Mouse (Mus musculus): ENCODE data around the gene Vwa8.

Vwa8 gene

DNA sequence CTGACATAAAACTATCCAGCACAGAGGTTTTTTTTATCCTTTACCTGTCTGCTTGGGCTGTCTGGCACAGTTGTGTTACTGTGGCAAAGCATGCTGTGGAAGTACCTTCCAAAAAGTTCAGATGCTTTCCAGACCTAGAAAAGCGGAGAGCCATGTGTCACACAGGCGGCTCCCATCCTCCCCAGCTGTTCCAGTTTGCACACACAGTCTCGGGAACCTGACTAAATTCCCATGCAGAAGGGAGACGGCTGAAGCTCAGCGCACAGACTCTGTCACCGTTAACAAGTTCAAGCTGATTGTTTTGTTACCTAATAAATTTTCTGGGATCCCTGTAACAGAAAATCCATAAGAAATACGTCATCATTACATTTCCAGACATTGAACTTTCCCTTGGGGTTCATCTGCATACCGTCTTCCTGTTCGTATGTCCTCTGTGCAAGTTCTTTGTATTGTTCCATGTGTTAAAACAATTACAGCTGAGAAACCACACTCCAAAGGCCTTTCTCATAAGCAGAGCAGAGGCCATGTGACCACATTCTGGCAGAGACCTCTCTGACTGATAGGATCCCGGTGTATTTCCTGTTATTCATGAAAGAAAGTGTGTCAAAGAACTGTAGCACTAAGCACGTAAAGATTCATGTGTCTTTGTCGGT is 331.4 kb downstream of the Vwa8 start:
- DNase-seq (ENCODE audit: low read depth, low spot score), result peak; percentile 61

DNA sequence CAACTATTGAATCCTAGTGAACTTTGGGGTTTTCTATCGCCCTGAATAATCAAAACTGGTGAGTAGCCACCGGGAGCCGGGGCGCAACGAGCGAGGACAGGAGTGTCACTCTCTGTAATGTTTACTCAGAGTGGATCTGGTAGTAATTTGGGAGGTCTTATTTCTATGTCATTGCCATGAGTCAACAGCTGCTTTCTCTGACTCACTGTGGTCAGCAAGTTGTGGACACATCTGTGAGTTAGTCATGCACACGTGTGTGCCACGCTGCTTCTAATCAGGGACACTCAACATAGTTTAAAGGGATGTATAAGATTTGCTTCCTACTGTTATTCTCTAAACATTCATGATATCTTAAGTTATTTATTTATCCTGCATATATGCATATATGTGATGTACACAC is 332.9 kb downstream of the Vwa8 start:
- DNase-seq (ENCODE audit: low read depth, low spot score), result no peak

DNA sequence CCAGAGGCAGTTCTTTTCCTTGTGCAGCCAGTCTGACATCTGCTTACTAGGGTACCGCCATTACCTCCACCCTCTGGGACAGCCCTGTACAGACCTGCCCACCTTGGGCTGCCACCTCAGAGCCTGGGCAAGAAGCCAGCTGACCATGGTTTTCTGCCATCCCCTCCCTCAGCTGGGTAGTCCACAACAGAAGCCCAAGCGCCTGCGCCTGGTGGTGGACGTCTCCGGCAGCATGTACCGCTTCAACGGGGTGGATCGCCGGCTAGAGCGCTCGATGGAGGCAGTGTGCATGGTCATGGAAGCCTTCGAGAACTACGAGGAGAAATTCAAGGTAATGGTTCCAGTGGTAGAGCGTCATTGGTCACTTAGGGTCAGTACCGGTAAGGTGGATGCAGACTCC is 333.9 kb downstream of the Vwa8 start:
- DNase-seq (ENCODE audit: low read depth, low spot score), result no peak

DNA sequence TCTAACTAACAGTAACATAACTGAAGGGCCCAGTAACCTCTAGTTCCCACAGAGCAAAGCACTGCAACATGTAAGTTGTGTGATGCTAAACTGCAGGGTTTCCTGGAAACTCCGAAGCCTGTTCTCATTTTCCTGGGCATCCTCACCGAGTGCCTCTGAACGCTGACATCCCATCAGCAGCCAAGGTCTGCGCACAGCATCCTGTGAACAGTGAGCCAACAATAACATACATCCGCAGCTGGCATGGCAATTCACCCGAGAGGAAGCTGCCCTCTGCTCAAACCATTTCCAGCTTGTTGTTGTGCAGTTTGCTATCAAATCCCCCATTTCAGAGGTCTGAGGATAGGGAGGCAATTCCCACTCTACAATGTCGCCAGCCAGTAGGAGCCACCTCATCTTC is 334.4 kb downstream of the Vwa8 start:
- no peak for DNase-seq (ENCODE audit: low read depth, low spot score)

DNA sequence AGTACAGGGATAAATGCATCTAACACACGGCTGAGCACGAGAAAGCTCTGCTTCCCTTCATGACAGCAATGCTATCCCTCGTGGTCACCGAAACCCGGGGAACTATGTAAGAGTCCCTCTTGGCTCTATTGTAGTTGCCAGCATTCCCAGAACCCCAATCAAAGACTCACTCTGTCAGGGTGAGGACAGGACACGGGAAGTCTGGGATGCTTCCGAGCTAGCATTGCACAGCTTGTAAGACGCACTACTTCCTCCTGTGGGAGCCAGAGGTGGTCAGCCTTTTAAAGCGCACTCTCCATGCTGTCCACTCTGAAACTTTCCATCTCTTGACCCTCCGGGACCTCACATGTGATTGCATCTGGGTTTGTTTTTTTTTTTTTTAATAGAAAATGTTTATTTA is 335.2 kb downstream of the Vwa8 start:
- DNase-seq (ENCODE audit: low read depth, low spot score), result no peak

DNA sequence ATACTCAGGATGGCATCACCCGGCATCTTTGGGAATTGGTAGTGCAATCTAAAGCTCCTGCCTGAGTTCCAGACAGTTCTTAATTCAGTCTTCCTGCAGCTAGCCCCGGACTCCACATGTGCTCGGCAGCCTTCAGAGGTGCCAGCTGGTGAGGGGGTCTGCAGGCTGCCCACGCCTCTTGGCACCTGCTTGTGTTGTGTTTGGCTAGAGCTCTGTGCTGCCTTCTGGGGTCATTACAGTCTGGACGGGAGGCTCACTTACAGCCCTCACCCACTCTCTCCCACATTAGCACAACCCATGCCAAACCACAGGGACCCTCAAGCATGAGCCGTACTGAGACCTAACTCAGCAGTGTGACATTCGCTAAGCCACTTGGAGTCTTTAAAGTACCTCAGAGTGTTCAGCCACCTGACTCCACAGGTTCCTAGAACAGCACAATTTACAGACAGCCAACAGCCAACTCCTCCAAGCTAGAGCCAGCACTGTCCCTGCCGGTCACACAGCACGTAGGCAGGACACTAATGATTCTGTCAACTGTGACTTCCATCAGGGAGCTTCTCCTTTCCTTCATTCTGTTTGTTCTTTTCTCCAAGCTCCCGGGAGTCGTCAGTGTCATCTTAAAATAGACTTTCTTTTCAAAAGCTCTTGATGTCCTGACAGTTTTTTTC is 336.3 kb downstream of the Vwa8 start:
- DNase-seq (ENCODE audit: low read depth, low spot score), result no peak

DNA sequence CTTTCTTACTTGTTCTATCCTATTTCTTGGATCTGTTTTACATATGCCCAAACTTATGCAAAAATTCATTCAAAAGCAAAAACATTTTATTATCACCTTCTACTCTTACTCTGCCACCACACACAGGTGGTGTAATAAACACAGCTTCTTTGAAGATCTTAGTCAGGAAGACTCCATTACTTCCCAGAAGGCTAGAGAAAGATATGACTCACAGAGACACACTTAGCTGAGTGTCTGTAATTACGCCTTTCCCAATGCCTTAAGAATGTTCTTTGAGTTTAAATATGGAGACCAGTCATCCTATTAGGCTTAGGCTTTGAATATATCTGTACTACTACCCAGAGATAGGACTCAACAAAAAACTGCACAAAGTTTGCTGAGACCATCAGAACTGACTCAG is 338.1 kb downstream of the Vwa8 start:
- DNase-seq (ENCODE audit: low read depth, low spot score), result no peak

DNA sequence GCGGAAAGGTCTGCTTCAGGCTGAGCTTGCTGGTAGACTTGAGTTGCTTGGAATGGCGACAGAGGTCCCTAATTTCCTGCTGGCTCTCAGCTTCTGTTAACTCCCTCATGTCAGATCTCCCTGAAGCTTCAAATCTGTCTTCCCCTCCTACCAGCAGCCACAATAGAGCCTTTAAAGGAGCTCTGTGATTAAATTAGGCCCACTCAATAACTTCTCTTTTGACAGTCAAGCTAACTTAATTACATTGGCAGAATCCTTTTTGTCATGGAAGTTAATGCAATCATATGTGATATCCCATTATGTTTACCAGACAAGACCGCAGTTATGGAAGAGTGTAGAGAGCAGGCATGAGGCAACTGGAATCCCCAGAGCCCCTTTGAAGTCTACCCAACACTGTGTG is 347.9 kb downstream of the Vwa8 start:
- DNase-seq (ENCODE audit: low read depth, low spot score), result no peak

DNA sequence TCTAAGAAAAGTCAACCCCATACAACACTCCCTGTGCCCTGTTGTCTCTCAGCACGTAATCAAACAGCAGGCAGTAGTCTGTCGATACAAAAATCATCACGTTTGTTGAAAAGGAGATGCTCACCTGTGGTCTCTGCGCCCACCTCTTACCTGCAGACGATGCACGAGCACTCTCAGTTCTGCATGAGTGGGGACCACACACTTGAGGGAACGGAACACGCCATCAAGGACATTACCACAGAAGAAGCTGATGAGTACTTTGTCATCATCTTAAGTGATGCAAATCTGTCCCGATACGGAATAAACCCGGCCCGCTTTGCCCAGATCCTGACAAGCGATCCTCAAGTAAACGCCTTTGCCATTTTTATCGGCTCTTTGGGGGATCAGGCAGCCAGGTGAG is 349.2 kb downstream of the Vwa8 start:
- no peak for DNase-seq (ENCODE audit: low read depth, low spot score)

DNA sequence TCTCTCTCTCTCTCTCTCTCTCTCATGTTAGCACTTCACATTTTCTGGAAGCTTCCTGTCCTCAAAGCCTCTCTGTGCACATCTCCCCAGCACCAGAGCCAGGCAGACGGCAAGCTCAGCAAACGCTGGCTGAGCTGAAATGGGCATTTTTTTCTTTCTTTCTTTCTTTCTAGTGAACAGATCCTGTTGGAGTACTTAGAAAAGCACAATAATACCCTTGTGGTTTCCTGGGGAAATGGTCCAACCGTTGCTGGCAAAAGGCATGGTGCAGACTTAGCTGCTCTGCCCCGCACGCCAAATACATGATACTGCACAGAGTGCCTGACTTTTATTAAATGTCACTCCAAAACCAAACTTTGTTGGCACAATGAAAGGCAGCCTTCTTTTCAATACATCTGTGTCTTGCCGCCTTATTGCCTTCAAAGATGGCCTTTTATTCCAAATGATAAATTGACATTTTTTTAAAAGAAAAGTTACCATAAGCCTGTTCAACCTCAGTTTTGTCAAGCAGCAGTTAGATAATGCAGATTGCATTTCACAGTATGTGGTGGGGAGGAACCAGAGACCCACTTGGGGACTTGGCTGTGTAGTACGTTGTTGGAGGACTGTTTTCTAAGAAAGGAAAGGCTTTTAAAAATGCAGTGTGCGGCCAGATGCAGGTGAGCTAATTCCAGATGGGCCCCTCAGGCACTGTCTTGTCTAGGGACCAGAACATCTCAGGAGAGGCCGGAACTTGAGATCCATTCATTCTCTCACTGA is 351.5 kb downstream of the Vwa8 start:
- no peak for DNase-seq (ENCODE audit: low read depth, low spot score)

DNA sequence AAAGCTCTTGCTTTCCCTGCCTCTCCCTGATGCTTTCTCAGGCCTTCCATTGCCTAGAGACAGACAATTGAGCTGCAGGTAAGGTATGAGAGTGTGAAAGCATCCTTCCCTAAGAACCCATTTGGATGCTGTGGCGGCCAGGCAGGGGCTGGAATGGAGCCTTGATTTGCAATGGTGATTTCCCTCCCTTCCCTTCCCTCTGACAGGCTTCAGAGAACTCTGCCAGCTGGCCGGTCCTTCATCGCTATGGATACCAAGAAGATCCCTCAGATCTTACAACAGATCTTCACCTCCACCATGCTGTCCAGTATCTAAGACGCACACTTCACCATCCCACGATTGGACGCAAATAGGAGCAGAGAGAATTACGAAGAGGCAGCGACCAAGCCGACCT is 352.0 kb downstream of the Vwa8 start:
- no peak for DNase-seq (ENCODE audit: low read depth, low spot score)

DNA sequence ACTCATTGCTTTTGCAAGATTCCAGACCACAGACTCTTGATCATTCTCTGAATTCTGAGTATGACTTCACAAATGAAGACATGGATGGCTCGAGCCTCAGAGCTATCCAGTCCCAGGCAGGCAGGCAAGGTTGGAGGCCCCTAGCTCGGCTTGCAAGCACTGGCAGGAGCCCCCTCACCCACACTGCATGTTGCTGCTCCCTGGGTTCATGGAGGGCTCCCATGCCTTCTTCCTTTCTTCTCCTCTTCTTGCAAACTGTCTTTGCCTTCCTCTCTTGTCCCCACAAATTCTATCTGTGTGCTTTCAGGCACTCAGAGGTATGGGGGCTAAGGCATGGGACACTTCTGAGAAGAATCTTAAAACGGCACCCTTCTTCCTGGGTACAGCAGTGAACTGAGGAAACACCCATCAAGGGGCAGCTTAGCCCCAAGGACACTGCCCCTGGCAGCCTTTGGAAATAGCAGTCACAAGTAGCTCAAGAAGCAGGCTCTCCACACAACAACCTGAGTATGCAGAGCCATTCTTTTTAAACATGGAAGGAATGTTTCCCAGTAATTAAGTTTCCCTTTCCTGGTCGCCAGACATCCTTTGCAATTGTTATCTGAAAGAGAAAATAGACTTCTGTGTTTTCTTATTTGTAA is 354.0 kb downstream of the Vwa8 start:
- DNase-seq (ENCODE audit: low read depth, low spot score), result no peak

DNA sequence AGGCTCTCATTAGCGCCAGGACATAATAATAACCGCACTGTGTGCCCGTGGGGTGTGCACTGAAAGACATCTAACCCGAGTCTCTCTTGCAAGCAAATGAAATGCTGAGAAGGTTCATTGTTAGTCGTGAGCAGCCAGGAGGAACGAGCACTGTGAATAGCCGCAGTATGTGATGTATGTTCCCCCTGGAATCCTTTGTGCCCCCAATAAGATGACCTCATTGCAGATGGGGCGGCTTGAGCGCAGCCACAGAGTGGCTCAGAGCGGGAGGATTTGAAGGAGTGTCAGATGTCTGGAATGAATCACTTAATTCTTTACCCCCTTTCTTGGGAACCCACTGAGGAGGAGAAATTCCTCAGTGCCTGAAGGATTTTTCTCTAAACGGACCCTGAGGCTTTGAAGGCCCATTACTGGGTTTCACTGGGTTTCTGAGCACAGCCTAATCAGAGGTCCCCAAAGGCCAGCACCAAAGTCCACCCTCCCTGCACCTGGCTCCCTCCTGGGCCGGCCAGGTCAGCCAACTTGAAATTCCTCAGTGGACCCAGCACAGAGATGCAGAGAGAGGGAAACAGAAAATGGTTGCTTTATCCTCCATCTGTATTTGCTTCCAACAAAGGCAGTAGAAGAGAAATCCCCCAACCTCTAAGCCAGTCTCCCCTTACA is 354.8 kb downstream of the Vwa8 start:
- no peak for DNase-seq (ENCODE audit: low read depth, low spot score)

DNA sequence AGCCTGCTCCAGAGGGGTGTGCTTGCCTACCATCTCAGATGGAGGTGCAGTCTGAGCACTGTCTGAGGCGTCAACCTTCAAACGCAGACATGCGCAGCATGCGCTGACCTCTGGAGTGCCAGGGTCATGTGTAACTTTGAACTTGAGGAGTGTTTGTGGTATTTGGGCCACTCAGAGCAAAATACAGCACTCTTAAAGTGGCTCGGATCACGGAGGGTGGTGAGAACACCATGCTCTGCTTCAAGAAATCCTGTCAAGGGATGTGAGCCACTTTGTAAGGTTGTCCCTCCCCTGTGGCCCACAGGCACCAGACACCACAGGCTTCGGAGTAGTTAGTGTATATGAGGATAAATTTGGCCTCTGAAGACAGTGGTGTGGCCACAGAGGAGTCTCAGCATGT is 356.0 kb downstream of the Vwa8 start:
- no peak for DNase-seq (ENCODE audit: low read depth, low spot score)

DNA sequence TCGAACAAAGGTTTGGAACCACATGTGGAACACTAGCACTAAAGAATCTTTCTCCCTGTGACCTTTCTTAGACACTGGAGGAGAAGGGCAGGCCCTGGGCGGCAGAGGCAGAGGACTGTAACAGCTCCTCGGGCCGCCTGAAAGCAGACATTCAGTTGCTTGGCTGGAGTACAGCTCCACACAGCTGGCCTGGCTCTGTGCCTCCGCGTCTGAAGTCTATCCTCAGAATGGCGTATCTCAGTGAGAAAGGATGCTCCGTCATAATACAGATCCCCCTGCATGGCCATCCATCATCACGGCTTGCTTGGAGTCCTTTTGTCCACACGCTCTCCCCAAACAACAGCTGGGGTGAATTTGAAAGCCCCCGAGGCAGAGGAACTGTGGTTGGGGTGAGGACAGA is 357.4 kb downstream of the Vwa8 start:
- no peak for DNase-seq (ENCODE audit: low read depth, low spot score)

DNA sequence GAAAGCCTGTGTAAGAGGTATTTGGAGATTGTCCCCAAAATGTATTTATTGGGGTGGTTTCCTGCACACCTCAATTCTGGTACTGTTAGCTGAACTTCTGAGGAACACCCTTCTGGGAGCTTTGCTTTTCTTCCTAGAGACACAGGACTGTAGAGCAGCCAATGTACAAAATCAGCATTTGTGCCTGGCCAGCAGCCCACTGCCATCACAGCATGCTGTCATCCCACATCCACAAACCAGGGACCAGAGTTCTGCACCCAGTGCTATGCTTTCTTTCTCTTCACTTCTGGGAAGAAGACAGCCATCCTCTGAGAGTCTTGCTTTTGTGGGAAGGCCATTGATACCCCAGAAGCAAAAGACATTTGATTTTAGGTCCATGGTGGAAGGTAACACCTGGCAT is 359.6 kb downstream of the Vwa8 start:
- DNase-seq (ENCODE audit: low read depth, low spot score), result no peak

DNA sequence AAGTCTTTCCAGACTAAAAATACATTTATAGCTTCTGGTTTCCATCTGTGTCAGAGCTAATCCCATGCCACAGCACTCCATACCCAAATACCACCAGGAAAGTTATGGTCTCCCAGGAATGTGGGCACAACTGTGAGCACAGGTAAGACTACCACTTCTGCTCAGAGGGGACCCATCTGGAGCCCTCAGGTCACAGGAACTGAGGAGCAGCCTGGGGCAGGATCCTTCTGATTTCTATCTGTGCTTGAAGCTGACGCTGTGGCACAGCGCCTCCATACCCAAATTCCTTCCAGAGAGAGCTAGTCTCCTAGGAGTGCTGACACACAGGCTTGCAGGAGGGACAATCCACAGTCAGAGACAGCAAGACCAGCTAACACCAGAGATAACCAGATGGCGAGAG is 361.0 kb downstream of the Vwa8 start:
- DNase-seq (ENCODE audit: low read depth, low spot score), result no peak

DNA sequence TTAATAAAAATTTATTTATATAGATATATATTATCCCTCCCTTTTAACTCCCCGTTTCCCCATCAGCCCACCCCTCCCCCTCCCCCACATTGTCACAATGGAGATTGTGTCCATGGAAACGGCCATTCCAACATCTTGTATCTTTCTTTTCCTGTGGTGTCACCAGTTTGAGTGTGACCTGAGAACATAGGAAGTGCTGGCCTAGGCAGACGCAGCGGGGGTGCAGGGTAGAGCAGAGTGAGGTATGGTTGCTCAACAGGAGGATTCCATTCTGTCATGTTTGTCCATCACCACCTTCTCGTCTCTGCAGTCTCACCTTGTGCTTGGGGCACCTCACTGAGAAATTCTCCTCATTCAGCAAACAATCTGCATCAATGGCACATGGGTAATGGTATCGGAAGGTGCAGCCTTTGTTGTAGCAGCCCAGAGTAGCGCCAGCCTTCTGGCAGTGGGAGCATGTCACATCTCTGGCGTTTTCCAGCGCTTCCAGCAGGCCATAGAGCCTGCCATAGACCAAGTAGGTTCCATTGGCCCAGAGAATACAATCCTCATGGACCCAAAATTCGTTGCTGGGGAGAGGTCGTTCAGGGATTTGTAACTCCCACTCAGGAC is 363.6 kb downstream of the Vwa8 start:
- DNase-seq (ENCODE audit: low read depth, low spot score), result no peak

DNA sequence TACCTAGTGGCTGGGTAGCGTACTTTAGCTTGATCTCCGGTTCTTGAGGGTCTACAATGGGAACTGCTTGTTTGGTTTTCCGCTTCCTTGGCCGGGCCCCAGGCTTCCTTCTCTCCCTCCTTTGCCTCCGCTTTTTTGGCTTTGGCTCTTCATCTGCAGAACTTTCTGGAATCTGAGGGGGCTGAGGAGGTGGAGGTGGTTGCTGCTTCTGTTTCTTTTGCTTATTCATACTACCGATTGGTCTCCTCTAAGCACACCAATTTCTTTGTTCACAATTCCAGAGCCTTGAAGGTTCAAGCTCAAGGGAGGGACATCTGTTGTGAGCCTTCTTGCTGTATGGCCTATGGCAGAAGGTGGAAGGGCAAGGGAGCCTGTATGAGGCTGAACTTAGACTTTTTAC is 365.3 kb downstream of the Vwa8 start:
- DNase-seq (ENCODE audit: low read depth, low spot score), result no peak

DNA sequence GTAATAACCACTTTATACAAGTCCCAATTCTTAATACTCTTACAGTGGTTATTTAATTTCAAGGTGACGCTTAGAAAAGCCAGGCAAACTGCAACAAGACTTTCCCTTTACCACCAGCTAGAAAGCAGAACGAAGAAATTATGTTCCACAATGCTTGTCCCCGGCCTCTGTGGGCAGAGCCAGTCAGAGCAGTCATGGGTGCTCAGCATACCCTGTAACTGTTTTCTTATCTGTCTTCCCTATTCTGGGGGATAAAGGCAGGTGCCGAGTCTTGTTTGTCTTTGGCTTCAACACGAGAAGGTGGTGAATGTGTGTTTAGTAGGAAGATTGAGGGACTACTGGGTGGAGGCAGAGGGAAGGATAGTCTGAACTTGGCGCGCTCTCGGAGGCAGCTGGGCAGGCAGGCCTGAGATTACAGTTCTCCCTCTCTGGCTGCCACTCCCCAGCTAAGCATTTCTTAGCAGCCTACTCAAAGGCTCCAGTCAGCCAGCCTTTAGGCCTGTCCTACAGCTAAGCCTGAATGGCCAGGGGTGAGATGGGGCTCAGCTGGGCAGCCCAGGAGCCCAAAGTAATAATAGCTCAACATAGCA is 365.9 kb downstream of the Vwa8 start:
- DNase-seq (ENCODE audit: low read depth, low spot score), result no peak

DNA sequence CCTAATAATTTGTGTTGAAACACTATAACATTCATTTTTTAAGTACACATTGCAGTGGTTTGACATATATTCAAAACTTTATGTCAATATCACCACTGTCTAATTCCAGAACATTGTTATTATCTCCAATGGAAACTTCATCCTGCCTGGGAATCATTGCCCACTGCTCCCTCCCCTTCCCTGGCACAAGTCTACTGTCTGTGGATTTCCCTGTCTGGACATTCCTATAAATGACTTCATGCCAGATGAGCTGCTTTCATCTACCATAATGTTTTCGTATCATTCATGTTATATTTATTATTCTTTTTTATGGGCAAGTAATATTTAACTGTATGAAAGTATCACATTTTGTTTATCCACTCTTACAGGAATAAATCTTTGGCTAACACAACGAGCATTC is 367.5 kb downstream of the Vwa8 start:
- DNase-seq (ENCODE audit: low read depth, low spot score), result no peak

Data from CD4-positive helper T cell, adult 2 months (primary cell).